Mouse (Mus musculus): ENCODE results near the gene Dolpp1.

- TF ChIP-seq CHD2 (IDR thresholded peaks at IDR 0.05; ENCODE audit: low read depth, low read length), result no peak
- no peak for TF ChIP-seq MAFK (IDR thresholded peaks at IDR 0.05; ENCODE audit: insufficient read depth, low read depth, low read length)
- TF ChIP-seq ZNF384 (IDR thresholded peaks at IDR 0.05; ENCODE audit: low read depth, low read length), result no peak
- TF ChIP-seq HCFC1 (IDR thresholded peaks at IDR 0.05; ENCODE audit: borderline replicate concordance, insufficient read depth, low read length), result no peak
Observed at GRCm38 (mm10) chr2:30416649-30416965, 24.6 kb downstream of the Dolpp1 start.
